Mouse (Mus musculus): ENCODE data around the gene Lfng. TPM values are rescaled to one million over a fixed set of nuclear protein-coding genes. Genes with fewer than 3 reads are reported as not detected.

Lfng gene
- polyA plus RNA-seq, 2 experiments from 2014 or later = 24.2 to 26.2 TPM

Other genes starting within 250 kb of the Lfng start
- gene Snx8, start 218.1 kb upstream of the Lfng start, polyA plus RNA-seq (2017; shearing (Covaris generic)) = 1 to 10 TPM in 1 of 2 experiments, under 1 TPM in 1; 0.30 to 6.1 TPM
- gene Eif3b, start 188.0 kb upstream of the Lfng start, polyA plus RNA-seq (2017; shearing (Covaris generic)) = 10 to 100 TPM; 17.8 to 25.9 TPM
- gene Gm4869, start 161.7 kb upstream of the Lfng start, polyA plus RNA-seq (2017; shearing (Covaris generic)) = not detected
- 10 to 100 TPM; 31.8 to 44.3 TPM for gene Chst12, start 101.8 kb upstream of the Lfng start, polyA plus RNA-seq (2017; shearing (Covaris generic))
- gene Grifin, start 42.2 kb upstream of the Lfng start, polyA plus RNA-seq (2017; shearing (Covaris generic)) = 1 to 10 TPM; 1.5 to 3.8 TPM
- gene Ttyh3, start 41.7 kb downstream of the Lfng start, polyA plus RNA-seq (2017; shearing (Covaris generic)) = 1 to 10 TPM; 4.9 to 6.7 TPM
- gene Iqce, start 95.1 kb downstream of the Lfng start, polyA plus RNA-seq (2017; shearing (Covaris generic)) = 10 to 100 TPM; 22.2 to 34.3 TPM
- gene Brat1, start 97.7 kb downstream of the Lfng start, polyA plus RNA-seq (2017; shearing (Covaris generic)) = 10 to 100 TPM; 15.4 to 33.1 TPM
- gene Amz1, start 116.8 kb downstream of the Lfng start, polyA plus RNA-seq (2017; shearing (Covaris generic)) = under 1 TPM; 0.33 to 0.50 TPM
- 1 to 10 TPM; 4.3 to 6.0 TPM for gene Gna12, start 223.1 kb downstream of the Lfng start, polyA plus RNA-seq (2017; shearing (Covaris generic))

All from CD4-positive, CD25-positive, alpha-beta regulatory T cell, adult 4 months (primary cell).